Mouse (Mus musculus) megakaryocyte, adult 5-6 weeks (primary cell): ENCODE data around the gene Cavin1. TPM values are rescaled to one million over a fixed set of nuclear protein-coding genes. Genes with fewer than 3 reads are reported as not detected.

Source experiments
- ATAC-seq: 2 replicates; pipeline ENCODE4 v1.8.0; 2016; ENCODE audit warnings: mild to moderate bottlenecking, inconsistent platforms; ENCODE audit not compliant: poor library complexity, severe bottlenecking
- total RNA-seq, 2 experiments: library from RNA; stranded (forward) in 1 of 2; stranded (reverse) in 1 of 2; fragments of 153-499, 151-499 nt in 1 of 2; fragments of 221-1000, 200-1000 nt in 1 of 2; gene quantifications; 2 replicates each; pipeline versions ENCODE4 v1.2.3 to v1.2.4; 2015 to 2017

The Cavin1 gene
- total RNA-seq, 2 experiments from 2014 or later: 0.15 TPM; not detected in 1

GRCm38 (mm10) chr11:100982087-100982486 is 11.4 kb upstream of the Cavin1 start:
- no peak for ATAC-seq

GRCm38 (mm10) chr11:100981236-100981635 is 10.5 kb upstream of the Cavin1 start:
- no peak for ATAC-seq

- ATAC-seq: no peak
Measured at GRCm38 (mm10) chr11:100980438-100980837, 9.8 kb upstream of the Cavin1 start.

- no peak for ATAC-seq
Measured at GRCm38 (mm10) chr11:100979887-100980286, 9.2 kb upstream of the Cavin1 start.

GRCm38 (mm10) chr11:100975241-100975640 is 4.6 kb upstream of the Cavin1 start:
- no peak for ATAC-seq

GRCm38 (mm10) chr11:100974381-100974970 is 3.8 kb upstream of the Cavin1 start:
- no peak for ATAC-seq

- no peak for ATAC-seq
Measured at GRCm38 (mm10) chr11:100973245-100973644, 2.6 kb upstream of the Cavin1 start.

- no peak for ATAC-seq
Measured at GRCm38 (mm10) chr11:100971455-100971854, 768 bp upstream of the Cavin1 start.

- peak; percentile 51 for ATAC-seq
Measured at GRCm38 (mm10) chr11:100969744-100970556, 737 bp downstream of the Cavin1 start.

- no peak; the same call in 1 of the 2 replicates for ATAC-seq
Measured at GRCm38 (mm10) chr11:100969189-100969743, 1.4 kb downstream of the Cavin1 start.

- no peak for ATAC-seq
Measured at GRCm38 (mm10) chr11:100968501-100968900, 2.2 kb downstream of the Cavin1 start.

- ATAC-seq: no peak
Measured at GRCm38 (mm10) chr11:100967881-100968420, 2.7 kb downstream of the Cavin1 start.

- ATAC-seq: no peak
Measured at GRCm38 (mm10) chr11:100967376-100967775, 3.3 kb downstream of the Cavin1 start.

GRCm38 (mm10) chr11:100965760-100966159 is 4.9 kb downstream of the Cavin1 start:
- no peak for ATAC-seq

GRCm38 (mm10) chr11:100964901-100965542 is 5.7 kb downstream of the Cavin1 start:
- no peak for ATAC-seq

GRCm38 (mm10) chr11:100964180-100964579 is 6.5 kb downstream of the Cavin1 start:
- ATAC-seq: no peak

GRCm38 (mm10) chr11:100963647-100964046 is 7.0 kb downstream of the Cavin1 start:
- no peak for ATAC-seq

GRCm38 (mm10) chr11:100962371-100962911 is 8.2 kb downstream of the Cavin1 start:
- no peak for ATAC-seq

- no peak for ATAC-seq
Measured at GRCm38 (mm10) chr11:100960540-100960939, 10.1 kb downstream of the Cavin1 start.

- ATAC-seq: no peak
Measured at GRCm38 (mm10) chr11:100959826-100960225, 10.9 kb downstream of the Cavin1 start.

- 0 out of 2 replicates have a peak, but pooled peaks have one; percentile 33 for ATAC-seq
Measured at GRCm38 (mm10) chr11:100959464-100959810, 11.2 kb downstream of the Cavin1 start.
